Mouse (Mus musculus) myocyte (in vitro differentiated cells): ENCODE data around the gene Lrrc59. TPM values are rescaled to one million over a fixed set of nuclear protein-coding genes. Genes with fewer than 3 reads are reported as not detected.

Experiments used
- H3K27me3 ChIP-seq: one replicate; pipeline ENCODE4 v1.6.1; 2011; ENCODE audit not compliant: control insufficient read depth, insufficient read depth, insufficient read length
- H3K36me3 ChIP-seq: one replicate; pipeline ENCODE4 v1.6.1; 2011; ENCODE audit not compliant: control insufficient read depth, insufficient read depth
- H3K4me2 ChIP-seq: one replicate; pipeline ENCODE4 v1.6.1; 2011; ENCODE audit warnings: low read depth, control low read depth
- H3K4me3 ChIP-seq: one replicate; pipeline ENCODE4 v1.5.1; 2011; ENCODE audit warnings: mild to moderate bottlenecking, control low read depth, moderate library complexity
- H3K79me2 ChIP-seq: one replicate; pipeline ENCODE4 v1.6.1; 2011; ENCODE audit not compliant: control insufficient read depth, insufficient read depth
- H3ac ChIP-seq: one replicate; pipeline ENCODE4 v1.6.1; 2011; ENCODE audit not compliant: control insufficient read depth, insufficient read length
- CEBPB ChIP-seq: IDR thresholded peaks from 2 replicates; pipeline ENCODE4 v1.6.1; 2011; ENCODE audit warnings: mild to moderate bottlenecking, moderate library complexity; ENCODE audit not compliant: poor library complexity, insufficient read depth, severe bottlenecking
- E2F4 ChIP-seq: IDR thresholded peaks from one replicate; pipeline ENCODE4 v1.6.1; 2011; ENCODE audit warnings: mild to moderate bottlenecking, control low read depth, moderate library complexity; ENCODE audit not compliant: insufficient read depth
- MAX ChIP-seq: IDR thresholded peaks from one replicate; pipeline ENCODE4 v1.6.1; 2011; ENCODE audit warnings: low read depth, mild to moderate bottlenecking, control low read depth
- MYOD1 ChIP-seq, 3 experiments: IDR thresholded peaks; one replicate each; pipeline ENCODE4 v1.6.1; 2011; ENCODE audit warnings: control low read depth in 2 of 3, low read depth in 2 of 3, mild to moderate bottlenecking in 2 of 3, moderate library complexity in 1 of 3; ENCODE audit not compliant: insufficient read length in 2 of 3, control insufficient read depth in 1 of 3
- MYOG ChIP-seq, 3 experiments: IDR thresholded peaks; one replicate each; pipeline ENCODE4 v1.6.1; 2011; ENCODE audit warnings: control low read depth in 2 of 3, low read depth in 2 of 3, mild to moderate bottlenecking in 2 of 3; ENCODE audit not compliant: insufficient read length in 2 of 3, control insufficient read depth in 1 of 3, insufficient read depth in 1 of 3
- POLR2A ChIP-seq: IDR thresholded peaks from one replicate; pipeline ENCODE4 v1.6.1; 2011; ENCODE audit warnings: low read depth, mild to moderate bottlenecking, control low read depth, moderate library complexity; ENCODE audit not compliant: insufficient read length
- POLR2AphosphoS2 ChIP-seq: IDR thresholded peaks from one replicate; pipeline ENCODE4 v1.6.1; 2011; ENCODE audit warnings: low read depth, control low read depth; ENCODE audit not compliant: insufficient read length
- REST ChIP-seq: IDR thresholded peaks from one replicate; pipeline ENCODE4 v1.6.1; 2011; ENCODE audit warnings: mild to moderate bottlenecking, control low read depth, moderate library complexity; ENCODE audit not compliant: insufficient read depth, insufficient read length
- SRF ChIP-seq: IDR thresholded peaks from one replicate; pipeline ENCODE4 v1.6.1; 2011; ENCODE audit warnings: low read depth; ENCODE audit not compliant: control insufficient read depth, insufficient read length
- TCF12 ChIP-seq: IDR thresholded peaks from one replicate; pipeline ENCODE4 v1.6.1; 2011; ENCODE audit warnings: mild to moderate bottlenecking, control low read depth; ENCODE audit not compliant: poor library complexity, insufficient read depth, severe bottlenecking
- TCF3 ChIP-seq: IDR thresholded peaks from one replicate; pipeline ENCODE4 v1.6.1; 2011; ENCODE audit warnings: low read depth, control low read depth; ENCODE audit not compliant: insufficient read length
- USF1 ChIP-seq: IDR thresholded peaks from one replicate; pipeline ENCODE4 v1.6.1; 2011; ENCODE audit warnings: low read depth, mild to moderate bottlenecking, control low read depth, moderate library complexity
- polyA plus RNA-seq: library from polyadenylated mRNA; unstranded; fragments of >200 nt; fragmentation: generic; extraction: Trizol; gene quantifications from one replicate; pipeline ENCODE4 v1.2.1, GENCODE M21; 2012; ENCODE audit warnings: missing spikeins

Lrrc59 gene
- polyA plus RNA-seq, 1 experiment: 208 TPM

DNA sequence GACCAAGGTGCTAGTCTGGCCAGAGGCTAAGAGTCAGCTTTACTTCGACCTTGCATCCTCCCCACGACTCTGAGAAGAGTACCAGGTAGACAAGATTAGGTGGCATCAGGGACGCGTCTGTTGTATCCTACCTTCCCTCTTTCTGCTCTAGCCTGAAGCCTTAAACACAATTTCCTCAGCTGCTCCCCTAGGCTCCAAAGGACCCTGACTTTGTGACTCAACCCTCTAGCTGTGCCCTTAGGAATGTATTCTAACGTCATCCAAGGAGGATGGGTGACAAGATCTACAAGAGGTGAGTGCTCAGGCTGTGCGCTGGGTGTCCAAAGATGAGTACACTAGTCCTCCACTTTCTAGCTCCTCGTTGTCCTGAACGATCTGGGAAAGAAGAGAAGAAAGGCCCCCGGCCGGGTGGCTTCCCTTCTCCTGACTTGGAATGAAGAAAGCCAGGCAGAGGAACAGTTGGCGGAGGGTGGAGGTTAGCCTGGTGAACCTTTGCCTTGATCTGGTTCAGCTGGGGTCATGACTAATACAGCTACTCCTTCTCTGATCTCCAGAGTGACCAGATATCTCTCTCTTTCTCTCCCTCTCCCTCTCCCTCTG, 27.1 kb upstream of the Lrrc59 start:
- no peak overlapping the region for H3ac ChIP-seq
- TF ChIP-seq E2F4 (no peak), MYOG (IDR thresholded peaks at IDR 0.05; ENCODE audit: control insufficient read depth in 1 of 3, insufficient read depth in 1 of 3, insufficient read length in 2 of 3, low read depth in 2 of 3) (no peak), USF1 (no peak), POLR2AphosphoS2 (no peak), CEBPB (no peak), POLR2A (no peak), MAX (no peak), REST (no peak), TCF12 (no peak), MYOD1 (IDR thresholded peaks at IDR 0.05; ENCODE audit: control insufficient read depth in 1 of 3, insufficient read length in 2 of 3, low read depth in 2 of 3) (no peak), TCF3 (no peak), SRF (no peak)
- H3K79me2 ChIP-seq: no peaks in the 10 kb centered on the region
- H3K36me3 ChIP-seq: no peaks in the 10 kb centered on the region
- peak overlapping the region; percentile 58 for H3K4me2 ChIP-seq
- peak overlapping the region; percentile 55 for H3K4me3 ChIP-seq
- no peaks in the 10 kb centered on the region for H3K27me3 ChIP-seq

DNA sequence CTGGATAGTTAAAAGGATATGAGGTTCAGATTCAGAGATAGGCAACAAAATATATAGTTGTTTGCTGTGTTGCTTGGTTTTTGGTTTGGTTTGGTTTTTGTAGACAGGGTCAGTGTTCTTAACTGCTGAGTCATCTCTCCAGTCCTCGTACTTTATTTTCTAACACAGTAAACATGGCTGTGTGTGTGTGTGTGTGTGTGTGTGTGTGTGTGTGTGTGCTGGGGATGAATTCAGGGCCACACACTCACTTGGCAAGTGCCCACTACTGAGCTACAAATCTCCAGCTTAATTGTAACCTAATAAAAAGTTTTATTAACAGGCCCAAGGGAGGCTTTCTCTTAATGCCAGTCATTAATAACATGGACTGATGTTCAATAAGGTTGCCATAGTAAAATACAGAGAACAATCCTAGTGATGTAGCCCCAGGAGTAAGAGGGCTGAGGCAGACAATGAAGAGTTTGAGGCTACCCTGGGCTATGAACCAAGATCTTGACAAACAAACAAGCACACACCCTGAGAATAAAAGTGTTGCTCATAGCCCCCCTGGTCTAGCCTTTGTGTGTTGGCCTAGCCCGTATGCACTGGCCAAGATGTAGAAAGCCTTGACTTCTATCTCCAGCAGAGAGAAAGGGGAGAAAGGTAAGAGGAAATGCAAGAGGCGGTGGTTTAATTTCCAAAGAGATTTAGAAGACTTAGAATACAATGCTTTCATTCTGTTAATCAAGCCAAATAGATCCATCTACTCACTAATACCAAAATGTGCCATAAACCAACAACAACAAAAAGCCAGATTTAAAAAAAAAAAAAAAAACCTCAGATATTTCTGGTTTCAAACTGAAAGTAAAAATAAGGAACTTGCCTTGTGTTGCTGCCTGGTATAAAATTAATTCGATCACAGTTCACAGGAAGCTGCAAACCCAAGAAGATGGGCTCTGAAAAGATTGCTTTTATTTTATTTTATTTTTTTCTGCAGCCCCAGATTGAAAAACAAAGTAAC, 18.5 kb upstream of the Lrrc59 start:
- Histone ChIP-seq H3K27me3 (no peaks in the 10 kb centered on the region), H3K36me3 (no peaks in the 10 kb centered on the region), H3K79me2 (no peaks in the 10 kb centered on the region), H3K4me2 (no peak overlapping the region), H3K4me3 (no peak overlapping the region), H3ac (no peak overlapping the region)
- TF ChIP-seq MYOG (IDR thresholded peaks at IDR 0.05; ENCODE audit: control insufficient read depth in 1 of 3, insufficient read depth in 1 of 3, insufficient read length in 2 of 3, low read depth in 2 of 3) (no peak), TCF12 (no peak), POLR2AphosphoS2 (no peak), SRF (no peak), CEBPB (no peak), REST (no peak), E2F4 (no peak), POLR2A (no peak), TCF3 (no peak), MYOD1 (IDR thresholded peaks at IDR 0.05; ENCODE audit: control insufficient read depth in 1 of 3, insufficient read length in 2 of 3, low read depth in 2 of 3) (no peak), USF1 (no peak), MAX (no peak)

DNA sequence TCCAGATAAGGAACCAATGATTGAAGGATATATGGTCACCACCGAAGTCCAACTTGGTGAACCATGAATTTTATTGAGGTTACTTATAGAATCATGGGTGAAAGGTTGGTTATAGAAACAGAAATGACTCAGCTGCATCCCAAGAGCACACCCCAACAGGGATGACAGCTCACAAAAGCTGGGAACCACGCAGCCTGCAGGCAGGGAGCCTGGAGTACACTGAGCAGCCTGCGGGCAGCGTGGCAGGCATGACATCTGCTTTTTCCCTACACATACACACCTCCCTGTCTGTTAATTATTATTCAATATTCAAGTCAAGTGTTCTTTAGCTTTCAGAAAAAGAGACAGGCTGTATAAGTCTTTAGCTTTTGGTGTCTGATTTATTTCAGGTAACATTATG, 15.0 kb upstream of the Lrrc59 start:
- no peaks in the 10 kb centered on the region for H3K36me3 ChIP-seq
- no peak overlapping the region for H3K4me3 ChIP-seq
- no peak overlapping the region for H3ac ChIP-seq
- H3K27me3 ChIP-seq: no peaks in the 10 kb centered on the region
- no peak overlapping the region for H3K4me2 ChIP-seq
- TF ChIP-seq TCF12: no peak
- no peak for TF ChIP-seq MAX
- TF ChIP-seq TCF3: no peak
- H3K79me2 ChIP-seq: no peaks in the 10 kb centered on the region

DNA sequence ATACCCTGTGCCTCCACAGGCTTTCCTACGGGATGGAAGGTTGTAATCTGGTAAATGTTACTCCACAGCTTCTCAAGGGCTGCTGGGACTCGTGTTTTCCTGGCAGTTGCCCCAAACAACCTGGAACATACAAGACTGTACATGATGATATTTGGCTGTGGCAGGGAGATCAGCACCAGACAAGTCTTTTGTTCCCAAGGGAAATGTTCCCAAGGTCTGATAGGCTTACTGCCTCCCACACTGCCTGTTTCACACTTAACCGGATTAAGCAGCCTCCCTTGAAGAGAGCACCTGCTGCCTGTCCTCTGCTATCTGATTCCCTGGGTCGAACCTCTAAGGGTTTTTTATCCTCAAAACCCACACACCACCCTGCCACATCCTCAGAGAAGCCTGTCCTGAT, 14.1 kb upstream of the Lrrc59 start:
- H3K79me2 ChIP-seq: no peaks in the 10 kb centered on the region
- TF ChIP-seq USF1 (no peak), MAX (no peak), TCF12 (no peak), SRF (no peak), REST (no peak), POLR2A (no peak)
- no peaks in the 10 kb centered on the region for H3K27me3 ChIP-seq
- no peaks in the 10 kb centered on the region for H3K36me3 ChIP-seq
- H3K4me3 ChIP-seq: no peak overlapping the region
- H3K4me2 ChIP-seq: no peak overlapping the region
- H3ac ChIP-seq: no peak overlapping the region

DNA sequence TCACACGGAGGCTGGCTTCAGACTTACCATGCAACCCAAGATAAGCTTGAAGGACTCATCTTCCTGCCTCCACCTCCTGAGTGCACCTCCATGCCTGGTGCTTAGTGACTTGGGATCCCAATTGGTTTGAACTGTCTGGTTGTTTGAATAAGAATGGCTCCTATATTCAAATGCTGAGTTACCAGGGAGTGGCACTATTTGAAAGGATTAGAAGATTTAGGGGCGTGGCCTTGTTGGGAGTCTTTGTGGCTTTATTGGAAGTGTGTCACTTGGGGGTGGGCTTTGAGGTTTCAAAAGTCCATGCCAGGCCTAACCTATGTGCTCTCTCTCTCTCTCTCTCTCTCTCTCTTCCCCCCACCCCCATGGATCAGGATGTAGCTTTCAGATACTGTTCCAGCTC, 11.9 kb upstream of the Lrrc59 start:
- no peak for TF ChIP-seq MYOG (IDR thresholded peaks at IDR 0.05; ENCODE audit: control insufficient read depth in 1 of 3, insufficient read depth in 1 of 3, insufficient read length in 2 of 3, low read depth in 2 of 3)
- TF ChIP-seq REST: no peak
- TF ChIP-seq POLR2A: no peak
- TF ChIP-seq MYOD1 (IDR thresholded peaks at IDR 0.05; ENCODE audit: control insufficient read depth in 1 of 3, insufficient read length in 2 of 3, low read depth in 2 of 3): no peak
- no peak for TF ChIP-seq SRF
- no peak for TF ChIP-seq TCF12
- TF ChIP-seq E2F4: no peak
- TF ChIP-seq CEBPB: no peak
- TF ChIP-seq POLR2AphosphoS2: no peak
- no peak for TF ChIP-seq MAX
- TF ChIP-seq USF1: no peak
- TF ChIP-seq TCF3: no peak
- no peaks in the 10 kb centered on the region for H3K27me3 ChIP-seq
- no peaks in the 10 kb centered on the region for H3K79me2 ChIP-seq
- H3ac ChIP-seq: no peak overlapping the region
- H3K36me3 ChIP-seq: no peaks in the 10 kb centered on the region
- H3K4me2 ChIP-seq: no peak overlapping the region
- H3K4me3 ChIP-seq: no peak overlapping the region
